Mouse (Mus musculus) monocyte, adult 2 months (primary cell): ENCODE measurements at regions not wholly inside any gene's neighbourhood (a gene's known extent, or its start where the extent isn't known, plus 50 kb on each side); places are given as distances from the start of the nearest gene placed in this dataset.

Source experiments
- DNase-seq, 2 experiments: peaks; one replicate each; pipeline ENCODE4 v3.0.0; 2022; ENCODE audit warnings: low spot score in 2 of 2, low read depth in 1 of 2

- no peak for DNase-seq
These were observed 173.3 kb downstream of the Fam43a start for GRCm38 (mm10) chr16:30772802-30773201.

- no peak for DNase-seq
These were observed 175.6 kb downstream of the Fam43a start for GRCm38 (mm10) chr16:30774951-30775661.

GRCm38 (mm10) chr16:30775740-30776700 lies 176.5 kb downstream of the Fam43a start:
- no peak for DNase-seq

GRCm38 (mm10) chr16:30777416-30777815 lies 177.9 kb downstream of the Fam43a start:
- no peak for DNase-seq

- no peak for DNase-seq
These were observed 178.6 kb downstream of the Fam43a start for GRCm38 (mm10) chr16:30778078-30778477.

GRCm38 (mm10) chr16:30778945-30779344 lies 179.4 kb downstream of the Fam43a start:
- no peak for DNase-seq

- DNase-seq = no peak
These were observed 184.7 kb downstream of the Fam43a start for GRCm38 (mm10) chr16:30784261-30784660.

GRCm38 (mm10) chr16:30784949-30785348 lies 185.4 kb downstream of the Fam43a start:
- no peak for DNase-seq

GRCm38 (mm10) chr16:30786060-30786459 lies 186.5 kb downstream of the Fam43a start:
- DNase-seq = no peak

GRCm38 (mm10) chr16:30787351-30787750 lies 187.8 kb downstream of the Fam43a start:
- DNase-seq = no peak

GRCm38 (mm10) chr16:30788321-30788781 lies 188.8 kb downstream of the Fam43a start:
- DNase-seq = no peak

GRCm38 (mm10) chr16:30788944-30789781 lies 189.6 kb downstream of the Fam43a start:
- peak in 1 of 2 experiments; percentile 26 for DNase-seq

GRCm38 (mm10) chr16:30790036-30790435 lies 190.5 kb downstream of the Fam43a start:
- DNase-seq = peak in 1 of 2 experiments; percentile 27

GRCm38 (mm10) chr16:30790551-30791001 lies 191.1 kb downstream of the Fam43a start:
- no peak for DNase-seq

- no peak for DNase-seq
These were observed 191.7 kb downstream of the Fam43a start for GRCm38 (mm10) chr16:30791048-30791855.

GRCm38 (mm10) chr16:30792738-30793377 lies 193.3 kb downstream of the Fam43a start:
- DNase-seq = no peak

- DNase-seq = no peak
These were observed 193.8 kb downstream of the Fam43a start for GRCm38 (mm10) chr16:30793378-30793753.

GRCm38 (mm10) chr16:30793856-30794255 lies 194.3 kb downstream of the Fam43a start:
- no peak for DNase-seq

GRCm38 (mm10) chr16:30795501-30795904 lies 196.0 kb downstream of the Fam43a start:
- DNase-seq = no peak

GRCm38 (mm10) chr16:30796103-30796502 lies 196.6 kb downstream of the Fam43a start:
- DNase-seq = no peak
